Comparison of ENCODE assay signal across 8 mouse cellular contexts in the genomic region with DNA sequence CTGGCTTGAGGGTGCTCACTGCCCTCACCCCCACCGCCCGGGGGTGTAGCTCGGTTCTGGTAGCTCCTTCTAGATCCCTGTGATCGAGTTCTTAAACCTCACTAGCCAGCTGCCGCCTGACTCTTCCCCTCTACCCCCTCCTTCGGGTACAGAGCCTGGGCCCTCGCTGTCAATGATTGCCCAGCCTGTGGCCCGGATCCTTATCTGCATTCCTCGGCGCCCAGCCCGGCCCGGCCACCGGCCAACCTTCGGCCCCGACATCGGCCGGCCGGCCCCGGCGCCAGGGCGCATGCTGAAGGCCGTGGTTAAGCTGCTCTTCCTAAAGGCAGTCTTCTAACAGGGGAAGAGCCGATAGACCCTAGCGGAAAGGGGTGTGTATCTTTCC. TPM values are rescaled to one million over a fixed set of nuclear protein-coding genes. Genes with fewer than 3 reads are reported as not detected.
DNase-seq lines count a peak whose midpoint lies in the region; ATAC-seq and TF ChIP-seq lines count a peak whose summit lies in the region.

No protein-coding gene starts in this region.

- no peak overlapping the region for H3K27ac ChIP-seq in limb, embryonic 14.5 days (replicated peaks; ENCODE audit: low read depth, low read length)
- no peak overlapping the region for H3K27ac ChIP-seq in neural tube, embryonic 15.5 days (replicated peaks)

- DNase-seq in ovary, adult 18-20 months (ENCODE audit: low spot score): peak; percentile 37
- no peak for DNase-seq in ovary, postnatal 10 days (ENCODE audit: low spot score)
- peak; percentile 51 for DNase-seq in heart, postnatal 4 days
- DNase-seq in limb, embryonic 14.5 days (ENCODE audit: low spot score): no peak
- no peak for DNase-seq in spleen, adult 18-20 months
- DNase-seq in retina, postnatal 1 day: no peak
- DNase-seq in thymus, postnatal 10 days (ENCODE audit: low spot score in 2 of 2): no peak

- WGBS in limb, embryonic 14.5 days: 3% methylated on average over 24 of the region's 24 CpGs
- 3% methylated on average over 24 of the region's 24 CpGs for WGBS in neural tube, embryonic 15.5 days

- peak overlapping the region; percentile 40 for H3K4me3 ChIP-seq in limb, embryonic 14.5 days (replicated peaks; ENCODE audit: low read length)
- peak overlapping the region; percentile 38 for H3K4me3 ChIP-seq in neural tube, embryonic 15.5 days (replicated peaks)

- H3K9ac ChIP-seq in limb, embryonic 14.5 days (ENCODE audit: low read depth, low read length, severe bottlenecking): no peak overlapping the region
- H3K9ac ChIP-seq in neural tube, embryonic 15.5 days (replicated peaks): no peak overlapping the region

- H3K36me3 ChIP-seq in limb, embryonic 14.5 days (ENCODE audit: control insufficient read depth, insufficient read depth, low read length): no peaks in the 10 kb centered on the region
- H3K36me3 ChIP-seq in neural tube, embryonic 15.5 days: no peaks in the 10 kb centered on the region

- H3K4me1 ChIP-seq in limb, embryonic 14.5 days (ENCODE audit: control insufficient read depth, insufficient read depth, low read length): peaks cover 8% of the 10 kb centered on the region
- H3K4me1 ChIP-seq in neural tube, embryonic 15.5 days: peaks cover 47% of the 10 kb centered on the region

- ATAC-seq in limb, embryonic 14.5 days (ENCODE audit: low FRiP score, low read depth): no peak
- ATAC-seq in neural tube, embryonic 15.5 days (ENCODE audit: low FRiP score): no peak

- peaks cover 97% of the 10 kb centered on the region for H3K27me3 ChIP-seq in limb, embryonic 14.5 days (ENCODE audit: control insufficient read depth, insufficient read depth, low read length)
- peaks cover 99% of the 10 kb centered on the region for H3K27me3 ChIP-seq in neural tube, embryonic 15.5 days (replicated peaks)

- H3K9me3 ChIP-seq in limb, embryonic 14.5 days (ENCODE audit: control insufficient read depth, low read length): no peaks in the 10 kb centered on the region
- no peaks in the 10 kb centered on the region for H3K9me3 ChIP-seq in neural tube, embryonic 15.5 days (replicated peaks)

- H3K4me2 ChIP-seq in limb, embryonic 14.5 days (replicated peaks; ENCODE audit: low read depth, low read length, severe bottlenecking): peak overlapping the region; percentile 64; the same call in 1 of the 2 replicates
- H3K4me2 ChIP-seq in neural tube, embryonic 15.5 days: peak overlapping the region; percentile 68

- TF ChIP-seq POLR2A in limb, embryonic 14.5 days (IDR thresholded peaks at IDR 0.05; ENCODE audit: borderline replicate concordance, extremely low read depth, insufficient read depth, insufficient read length): no peak

RNA-seq across cellular contexts. Expression of gene Ihh, which starts 1.8 kb away (rescaled TPM):
- under 1 TPM; 0.18 to 0.26 TPM for total RNA-seq in heart, postnatal 4 days (2021)
- polyA plus RNA-seq in limb, embryonic 14.5 days (2012; rRNA removed): 30.6 and 41.2 TPM in 2 replicates
- 6.0 and 7.3 TPM in 2 replicates for polyA plus RNA-seq in limb, embryonic 14.5 days (2014; fragmentation: Nextera tagmentation; extraction: Ambion mirVana)
- 0.84 and 3.0 TPM in 2 replicates for polyA plus RNA-seq in neural tube, embryonic 15.5 days (2015; fragmentation: Nextera tagmentation; extraction: Ambion mirVana)

RNA-seq across cellular contexts. Expression of gene Cfap65, which starts 14.3 kb away (rescaled TPM):
- not detected for total RNA-seq in heart, postnatal 4 days (2021)
- 0.01 TPM in 1 of 2 replicates, not detected in the other for polyA plus RNA-seq in limb, embryonic 14.5 days (2012; rRNA removed)
- polyA plus RNA-seq in limb, embryonic 14.5 days (2014; fragmentation: Nextera tagmentation; extraction: Ambion mirVana): not detected in 2 replicates
- polyA plus RNA-seq in neural tube, embryonic 15.5 days (2015; fragmentation: Nextera tagmentation; extraction: Ambion mirVana): 0.41 and 0.43 TPM in 2 replicates

RNA-seq across cellular contexts. Expression of gene Cryba2, which starts 56.7 kb away (rescaled TPM):
- total RNA-seq in heart, postnatal 4 days (2021): not detected
- polyA plus RNA-seq in limb, embryonic 14.5 days (2012; rRNA removed): not detected in 2 replicates
- polyA plus RNA-seq in limb, embryonic 14.5 days (2014; fragmentation: Nextera tagmentation; extraction: Ambion mirVana): not detected in 2 replicates
- polyA plus RNA-seq in neural tube, embryonic 15.5 days (2015; fragmentation: Nextera tagmentation; extraction: Ambion mirVana): 0.41 and 1.5 TPM in 2 replicates

Comparison
In these comparisons a context has a peak if more than half of its experiments do, and no peak if none do; other contexts are left out.
1. DNase-seq: peak in ovary, adult 18-20 months (single experiment) and heart, postnatal 4 days (single experiment); none in ovary, postnatal 10 days (single experiment), limb, embryonic 14.5 days (single experiment), spleen, adult 18-20 months (0 of 2), retina, postnatal 1 day (single experiment) and thymus, postnatal 10 days (0 of 2).